Mouse (Mus musculus): ENCODE measurements around the gene Tars.

Tars gene

GRCm38 (mm10) chr15:11399356-11400067, at the start of gene Tars:
Gene Tars, minus strand, starts transcription at chr15:11399665.
- peak; percentile 98 for DNase-seq (ENCODE audit: low spot score)

GRCm38 (mm10) chr15:11437361-11437760, 37.9 kb upstream of the Tars start:
- DNase-seq (ENCODE audit: low spot score) = no peak

- no peak for DNase-seq (ENCODE audit: low spot score)
These were observed 37.3 kb upstream of the Tars start for GRCm38 (mm10) chr15:11436709-11437280.

GRCm38 (mm10) chr15:11426899-11427298, 27.4 kb upstream of the Tars start:
- DNase-seq (ENCODE audit: low spot score) = no peak

- no peak for DNase-seq (ENCODE audit: low spot score)
These were observed 14.0 kb upstream of the Tars start for GRCm38 (mm10) chr15:11413484-11413883.

GRCm38 (mm10) chr15:11412542-11412941, 13.1 kb upstream of the Tars start:
- DNase-seq (ENCODE audit: low spot score) = no peak

- DNase-seq (ENCODE audit: low spot score) = no peak
These were observed 12.4 kb upstream of the Tars start for GRCm38 (mm10) chr15:11411846-11412245.

- DNase-seq (ENCODE audit: low spot score) = no peak
These were observed 8.8 kb upstream of the Tars start for GRCm38 (mm10) chr15:11408155-11408826.

GRCm38 (mm10) chr15:11407381-11407780, 7.9 kb upstream of the Tars start:
- peak; percentile 73 for DNase-seq (ENCODE audit: low spot score)

GRCm38 (mm10) chr15:11406769-11407168, 7.3 kb upstream of the Tars start:
- DNase-seq (ENCODE audit: low spot score) = no peak

- no peak for DNase-seq (ENCODE audit: low spot score)
These were observed 652 bp downstream of the Tars start for GRCm38 (mm10) chr15:11398676-11399350.

- no peak for DNase-seq (ENCODE audit: low spot score)
These were observed 3.0 kb downstream of the Tars start for GRCm38 (mm10) chr15:11396421-11396820.

GRCm38 (mm10) chr15:11392903-11393302, 6.6 kb downstream of the Tars start:
- DNase-seq (ENCODE audit: low spot score) = no peak

- no peak for DNase-seq (ENCODE audit: low spot score)
These were observed 15.7 kb downstream of the Tars start for GRCm38 (mm10) chr15:11383796-11384195.

- DNase-seq (ENCODE audit: low spot score) = no peak
These were observed 16.9 kb downstream of the Tars start for GRCm38 (mm10) chr15:11382585-11382984.

- no peak for DNase-seq (ENCODE audit: low spot score)
These were observed 18.8 kb downstream of the Tars start for GRCm38 (mm10) chr15:11380616-11381015.

- peak; percentile 22 for DNase-seq (ENCODE audit: low spot score)
These were observed 19.4 kb downstream of the Tars start for GRCm38 (mm10) chr15:11380087-11380530.

- no peak for DNase-seq (ENCODE audit: low spot score)
These were observed 19.9 kb downstream of the Tars start for GRCm38 (mm10) chr15:11379431-11380086.

- DNase-seq (ENCODE audit: low spot score) = no peak
These were observed 28.9 kb downstream of the Tars start for GRCm38 (mm10) chr15:11370477-11371085.

- no peak for DNase-seq (ENCODE audit: low spot score)
These were observed 29.9 kb downstream of the Tars start for GRCm38 (mm10) chr15:11369572-11369971.

GRCm38 (mm10) chr15:11364795-11365194, 34.7 kb downstream of the Tars start:
- DNase-seq (ENCODE audit: low spot score) = peak; percentile 74

- DNase-seq (ENCODE audit: low spot score) = no peak
These were observed 35.4 kb downstream of the Tars start for GRCm38 (mm10) chr15:11364112-11364511.

Data from layer of hippocampus, adult 11-12 months (tissue).